Mouse (Mus musculus): ENCODE measurements around the gene Gm340. TPM values are rescaled to one million over a fixed set of nuclear protein-coding genes. Genes with fewer than 3 reads are reported as not detected.

Gm340 gene
- total RNA-seq (2021): 10 to 100 TPM; 12.6 to 12.7 TPM
- long read RNA-seq, experiment 1: 0 reads
- long read RNA-seq, experiment 2: 0 reads

GRCm38 (mm10) chr19:41581706-41582420, at the start of gene Gm340:
TSS of gene Gm340 (plus strand) at chr19:41582370.
- no peak for DNase-seq (ENCODE audit: low spot score in 2 of 2)

- DNase-seq (ENCODE audit: low spot score in 2 of 2): no peak
Observed at GRCm38 (mm10) chr19:41534021-41534420, 48.1 kb upstream of the Gm340 start.

GRCm38 (mm10) chr19:41556981-41557380, 25.2 kb upstream of the Gm340 start:
- DNase-seq (ENCODE audit: low spot score in 2 of 2): no peak

- no peak for DNase-seq (ENCODE audit: low spot score in 2 of 2)
Observed at GRCm38 (mm10) chr19:41557491-41557890, 24.7 kb upstream of the Gm340 start.

GRCm38 (mm10) chr19:41558891-41559486, 23.2 kb upstream of the Gm340 start:
- DNase-seq (ENCODE audit: low spot score in 2 of 2): no peak

GRCm38 (mm10) chr19:41560856-41561255, 21.3 kb upstream of the Gm340 start:
- DNase-seq (ENCODE audit: low spot score in 2 of 2): no peak

- DNase-seq (ENCODE audit: low spot score in 2 of 2): no peak
Observed at GRCm38 (mm10) chr19:41568791-41569190, 13.4 kb upstream of the Gm340 start.

- DNase-seq (ENCODE audit: low spot score in 2 of 2): no peak
Observed at GRCm38 (mm10) chr19:41573700-41574099, 8.5 kb upstream of the Gm340 start.

GRCm38 (mm10) chr19:41577576-41577975, 4.6 kb upstream of the Gm340 start:
- DNase-seq (ENCODE audit: low spot score in 2 of 2): no peak

GRCm38 (mm10) chr19:41579311-41579920, 2.8 kb upstream of the Gm340 start:
- no peak for DNase-seq (ENCODE audit: low spot score in 2 of 2)

GRCm38 (mm10) chr19:41582918-41583514, 846 bp downstream of the Gm340 start:
- no peak for DNase-seq (ENCODE audit: low spot score in 2 of 2)

- no peak for DNase-seq (ENCODE audit: low spot score in 2 of 2)
Observed at GRCm38 (mm10) chr19:41586752-41587151, 4.6 kb downstream of the Gm340 start.

- no peak for DNase-seq (ENCODE audit: low spot score in 2 of 2)
Observed at GRCm38 (mm10) chr19:41587431-41588222, 5.5 kb downstream of the Gm340 start.

- no peak for DNase-seq (ENCODE audit: low spot score in 2 of 2)
Observed at GRCm38 (mm10) chr19:41589026-41589425, 6.9 kb downstream of the Gm340 start.

- no peak for DNase-seq (ENCODE audit: low spot score in 2 of 2)
Observed at GRCm38 (mm10) chr19:41589681-41590080, 7.5 kb downstream of the Gm340 start.

- DNase-seq (ENCODE audit: low spot score in 2 of 2): no peak
Observed at GRCm38 (mm10) chr19:41591808-41592207, 9.6 kb downstream of the Gm340 start.

GRCm38 (mm10) chr19:41597170-41597894, 15.2 kb downstream of the Gm340 start:
- DNase-seq (ENCODE audit: low spot score in 2 of 2): no peak

GRCm38 (mm10) chr19:41600647-41601046, 18.5 kb downstream of the Gm340 start:
- no peak for DNase-seq (ENCODE audit: low spot score in 2 of 2)

GRCm38 (mm10) chr19:41606208-41606987, 24.2 kb downstream of the Gm340 start:
- peak in 1 of 2 experiments; percentile 18 for DNase-seq (ENCODE audit: low spot score in 2 of 2)

- no peak for DNase-seq (ENCODE audit: low spot score in 2 of 2)
Observed at GRCm38 (mm10) chr19:41611683-41612082, 29.5 kb downstream of the Gm340 start.
